Mouse (Mus musculus) frontal cortex, adult (tissue): ENCODE measurements around the gene Sfrp2.

Experiments used
- ATAC-seq: cut with Nextera tagmentation; 2 replicates; pipeline ENCODE4 v1.9.2; 2017; ENCODE audit warnings: mild to moderate bottlenecking, moderate library complexity, mixed read lengths; ENCODE audit not compliant: low TSS enrichment

The Sfrp2 gene

DNA sequence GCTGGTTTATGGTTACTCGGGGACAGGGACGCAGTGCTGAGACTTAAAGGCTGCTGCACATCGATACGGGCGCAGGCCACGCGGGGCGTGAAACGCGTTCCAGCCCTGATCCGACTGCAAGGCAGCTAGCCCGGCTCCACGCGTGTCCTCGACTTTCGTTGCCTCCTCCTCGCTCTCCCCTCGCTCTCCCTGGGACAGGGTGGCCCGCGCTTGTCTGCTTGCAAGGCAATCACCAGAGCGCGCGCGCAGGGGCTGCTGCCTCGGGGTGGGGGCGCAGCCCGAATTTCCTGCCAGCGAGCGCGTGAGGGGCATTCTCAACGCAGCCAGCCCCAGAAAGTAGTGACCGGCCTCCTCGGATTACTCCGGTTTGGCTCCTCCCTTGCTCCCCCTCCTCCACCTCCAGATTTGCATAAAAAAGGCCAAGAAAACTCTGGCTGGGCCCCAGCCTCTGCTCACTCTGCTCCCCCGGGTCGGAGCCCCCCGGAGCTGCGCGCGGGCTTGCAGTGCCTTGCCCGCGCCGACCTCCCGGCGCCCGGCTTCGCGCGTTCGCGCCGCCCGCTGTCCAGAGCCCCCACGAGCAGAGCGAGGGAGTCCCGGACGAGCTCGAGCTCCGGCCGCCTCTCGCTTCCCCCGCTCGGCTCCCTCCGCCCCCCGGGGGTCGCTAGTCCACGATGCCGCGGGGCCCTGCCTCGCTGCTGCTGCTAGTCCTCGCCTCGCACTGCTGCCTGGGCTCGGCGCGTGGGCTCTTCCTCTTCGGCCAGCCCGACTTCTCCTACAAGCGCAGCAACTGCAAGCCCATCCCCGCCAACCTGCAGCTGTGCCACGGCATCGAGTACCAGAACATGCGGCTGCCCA, at the start of gene Sfrp2:
TSS of gene Sfrp2 (plus strand) at position 451 of the 855 bp plus-strand sequence.
- peak; percentile 45 for ATAC-seq

- ATAC-seq: no peak
Measured at GRCm38 (mm10) chr3:83717643-83718231, 48.4 kb upstream of the Sfrp2 start.

GRCm38 (mm10) chr3:83718662-83719061, 47.5 kb upstream of the Sfrp2 start:
- no peak for ATAC-seq

GRCm38 (mm10) chr3:83728223-83728622, 37.9 kb upstream of the Sfrp2 start:
- no peak for ATAC-seq

GRCm38 (mm10) chr3:83728675-83729390, 37.3 kb upstream of the Sfrp2 start:
- no peak for ATAC-seq

- no peak for ATAC-seq
Measured at GRCm38 (mm10) chr3:83733985-83734384, 32.1 kb upstream of the Sfrp2 start.

DNA sequence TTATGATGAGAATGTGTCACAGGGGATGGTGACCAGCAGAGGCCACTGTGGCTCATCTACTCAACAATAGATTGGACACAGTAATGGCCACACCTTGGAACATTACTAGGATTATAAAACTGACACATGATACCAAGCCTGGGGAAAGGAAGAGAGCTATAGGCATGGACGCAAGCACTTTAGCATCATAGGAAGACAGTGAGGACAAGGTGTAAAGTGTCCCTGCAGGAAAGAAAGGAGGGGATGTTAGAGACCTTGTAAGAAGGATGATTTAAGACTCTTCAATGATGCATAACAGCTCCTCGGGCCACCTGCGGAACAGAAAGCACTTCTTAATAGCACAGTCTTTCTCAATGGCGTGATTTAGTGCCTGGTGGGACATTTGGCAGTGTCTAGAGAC, 29.1 kb upstream of the Sfrp2 start:
- ATAC-seq: no peak

DNA sequence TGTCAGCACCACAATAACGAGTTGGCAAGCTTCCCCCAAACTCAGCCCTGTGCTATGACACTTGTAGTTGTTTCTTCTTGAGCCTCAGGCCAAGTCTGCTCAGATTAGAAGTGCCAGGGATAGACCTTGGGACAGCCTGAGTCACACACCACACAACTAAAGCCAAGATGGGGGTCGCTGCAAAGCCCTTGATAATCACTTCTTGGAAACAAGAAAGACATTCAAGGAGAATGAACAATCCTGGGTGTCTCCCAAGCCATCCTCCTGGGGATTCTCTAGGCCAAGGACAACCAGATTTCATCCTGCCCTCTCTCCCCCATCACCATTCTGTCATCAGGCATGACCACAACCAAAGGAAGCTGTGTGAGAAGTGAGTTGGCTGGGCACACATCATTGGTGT, 25.9 kb upstream of the Sfrp2 start:
- no peak for ATAC-seq

DNA sequence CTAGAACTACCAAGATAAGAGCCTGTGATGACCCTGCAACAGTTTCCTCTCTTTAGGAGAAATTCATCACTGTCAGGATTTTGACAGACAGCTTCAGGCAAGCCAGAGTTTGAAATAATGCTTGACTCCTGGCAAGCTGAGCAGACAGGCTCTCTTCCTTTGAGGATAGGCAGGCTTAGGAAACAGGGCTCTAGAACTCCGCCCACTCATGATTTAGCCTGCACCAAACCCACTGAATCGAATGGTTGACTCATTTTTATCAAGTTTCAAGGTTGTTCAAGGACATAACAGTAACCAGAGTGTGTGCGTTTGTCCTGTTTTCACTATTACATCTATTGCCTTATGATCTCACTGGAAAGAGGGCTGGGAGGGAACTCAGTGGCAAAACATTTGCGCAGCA, 18.8 kb upstream of the Sfrp2 start:
- ATAC-seq: no peak

- no peak for ATAC-seq
Measured at GRCm38 (mm10) chr3:83747895-83748294, 18.2 kb upstream of the Sfrp2 start.

- ATAC-seq: peak; percentile 70
Measured at GRCm38 (mm10) chr3:83751625-83752024, 14.5 kb upstream of the Sfrp2 start.

- no peak for ATAC-seq
Measured at GRCm38 (mm10) chr3:83752196-83752595, 13.9 kb upstream of the Sfrp2 start.

DNA sequence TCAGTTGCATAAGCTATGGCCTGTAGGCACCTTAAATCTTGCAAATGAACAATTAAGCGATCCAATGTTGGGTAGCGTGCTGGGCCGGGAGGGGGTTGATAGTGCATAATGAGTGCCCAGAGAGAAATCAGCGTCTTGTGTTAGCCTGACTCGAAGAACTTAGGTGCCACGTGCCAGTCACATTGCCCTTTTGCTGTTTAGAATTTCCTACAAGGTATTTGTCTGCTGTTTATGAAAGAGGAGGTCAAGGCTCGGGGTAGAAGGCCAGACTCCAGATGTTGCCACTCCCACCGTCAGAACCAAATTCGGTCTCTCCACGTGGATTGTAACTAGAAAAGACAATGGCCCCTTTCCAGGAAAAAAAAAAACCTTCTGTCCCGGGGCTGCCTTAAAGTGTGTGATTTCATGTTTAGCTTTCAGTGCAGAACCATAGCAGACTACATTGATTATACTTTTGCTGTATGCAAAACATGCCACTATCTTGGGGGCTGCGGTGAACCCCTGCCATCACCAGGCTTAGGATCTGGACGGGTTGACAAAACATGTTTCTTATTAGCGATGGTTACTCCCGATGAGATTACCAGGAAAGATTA, 11.0 kb upstream of the Sfrp2 start:
- ATAC-seq: no peak

DNA sequence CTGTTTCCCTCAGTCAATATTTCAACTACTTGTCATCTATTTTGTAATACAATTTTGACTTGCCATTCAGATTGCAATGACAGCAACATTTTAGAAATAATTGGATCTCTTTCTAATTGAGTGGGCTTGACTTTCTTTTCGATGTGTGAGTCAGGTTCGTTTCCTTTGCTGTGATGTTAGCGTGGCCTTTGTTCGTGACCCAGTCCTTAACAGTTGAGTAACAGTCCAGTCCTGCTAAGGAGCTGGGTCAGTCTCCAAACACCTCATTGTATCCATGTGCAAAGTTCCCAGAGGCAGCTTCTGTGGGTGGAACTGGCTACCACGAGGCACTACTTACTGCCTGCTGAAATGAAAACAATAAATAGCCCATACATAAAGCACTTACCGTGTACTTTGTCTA, 10.5 kb upstream of the Sfrp2 start:
- ATAC-seq: no peak

- no peak for ATAC-seq
Measured at GRCm38 (mm10) chr3:83762361-83762760, 3.8 kb upstream of the Sfrp2 start.

DNA sequence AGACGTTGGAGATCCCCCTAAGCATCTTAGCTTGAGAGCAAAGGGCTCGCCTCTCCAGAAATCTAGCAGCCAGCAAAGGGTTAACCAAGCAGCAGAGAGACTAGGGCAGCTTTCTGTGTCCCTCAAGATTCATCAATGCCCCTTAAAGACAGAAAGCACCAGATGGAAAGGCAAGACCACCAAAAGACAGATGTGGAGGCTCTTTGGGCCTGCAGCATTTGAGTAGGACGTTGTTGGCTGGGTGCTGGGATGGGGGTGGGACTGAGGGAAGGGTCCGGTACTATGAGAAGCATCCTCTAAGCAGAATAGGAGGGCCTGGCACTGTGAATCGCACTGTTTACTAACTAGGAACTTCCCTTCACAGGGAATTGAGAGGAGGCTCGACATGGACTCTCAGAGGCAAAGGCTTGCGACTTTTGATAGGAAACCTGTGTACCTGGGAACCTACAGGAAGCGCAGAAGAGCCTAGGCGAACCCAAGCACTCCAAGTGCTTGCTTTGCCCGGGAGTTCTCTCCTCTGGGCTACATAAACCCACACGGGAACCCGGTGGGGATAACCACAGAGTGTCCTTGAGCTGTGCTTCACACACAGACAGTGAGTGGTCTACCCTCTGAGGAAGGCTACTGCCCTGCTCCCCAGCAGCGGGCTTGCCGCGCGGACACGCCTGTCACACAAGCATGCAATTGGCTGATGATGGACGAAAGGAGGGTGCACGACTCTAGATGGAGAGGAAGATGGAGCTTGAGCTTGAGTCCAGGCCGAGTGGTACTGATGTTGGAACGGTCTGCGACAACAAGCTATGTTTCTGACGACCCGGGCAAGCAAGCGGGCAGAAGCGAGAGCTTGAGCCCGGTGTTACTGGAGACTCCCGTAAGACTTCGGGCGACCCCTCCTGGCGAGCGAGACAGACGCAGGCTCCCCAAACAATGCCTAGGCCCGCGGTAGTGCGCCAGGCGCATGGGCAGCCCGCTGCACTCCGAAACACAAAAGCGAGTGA, 2.3 kb upstream of the Sfrp2 start:
- peak; percentile 90 for ATAC-seq

DNA sequence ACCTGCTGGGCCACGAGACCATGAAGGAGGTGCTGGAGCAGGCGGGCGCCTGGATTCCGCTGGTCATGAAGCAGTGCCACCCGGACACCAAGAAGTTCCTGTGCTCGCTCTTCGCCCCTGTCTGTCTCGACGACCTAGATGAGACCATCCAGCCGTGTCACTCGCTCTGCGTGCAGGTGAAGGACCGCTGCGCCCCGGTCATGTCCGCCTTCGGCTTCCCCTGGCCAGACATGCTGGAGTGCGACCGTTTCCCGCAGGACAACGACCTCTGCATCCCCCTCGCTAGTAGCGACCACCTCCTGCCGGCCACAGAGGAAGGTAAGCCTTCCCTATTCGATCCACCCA, 577 bp downstream of the Sfrp2 start:
- no peak for ATAC-seq

GRCm38 (mm10) chr3:83767121-83767520, 1.0 kb downstream of the Sfrp2 start:
- no peak for ATAC-seq

DNA sequence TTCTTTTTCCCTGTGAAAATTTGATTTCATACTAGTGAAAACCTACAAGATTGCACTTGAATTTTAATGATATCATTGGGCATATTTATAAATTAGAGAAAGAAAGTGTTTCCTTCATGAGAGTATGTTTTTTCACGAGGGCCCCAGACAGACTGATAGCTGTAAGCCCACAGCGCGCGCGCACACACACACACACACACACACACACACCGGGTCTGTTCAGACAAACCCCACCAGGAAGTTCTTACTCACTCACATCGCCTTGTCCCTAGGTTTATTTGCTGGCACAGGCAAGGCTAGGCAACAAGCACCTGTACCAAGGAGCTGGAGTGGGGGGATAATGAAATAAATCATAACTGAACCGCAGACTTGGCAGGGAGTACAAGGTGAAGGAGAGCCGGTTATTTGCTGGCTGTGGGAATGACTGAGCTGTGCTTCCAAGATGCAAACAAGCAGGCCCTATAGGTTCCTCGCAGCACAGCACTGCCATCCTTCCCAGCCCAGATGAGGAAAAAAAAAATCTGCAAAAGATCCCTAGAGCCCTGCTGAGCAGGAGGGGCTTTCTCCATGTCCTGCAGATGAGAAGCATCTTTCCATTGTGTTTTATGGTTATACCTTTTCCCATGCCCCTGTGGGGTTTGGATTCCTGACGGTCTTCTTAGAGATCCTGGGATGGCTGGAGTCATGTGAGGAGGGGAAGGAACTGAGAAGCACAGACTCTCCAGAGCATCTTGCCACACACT, 2.3 kb downstream of the Sfrp2 start:
- ATAC-seq: no peak

DNA sequence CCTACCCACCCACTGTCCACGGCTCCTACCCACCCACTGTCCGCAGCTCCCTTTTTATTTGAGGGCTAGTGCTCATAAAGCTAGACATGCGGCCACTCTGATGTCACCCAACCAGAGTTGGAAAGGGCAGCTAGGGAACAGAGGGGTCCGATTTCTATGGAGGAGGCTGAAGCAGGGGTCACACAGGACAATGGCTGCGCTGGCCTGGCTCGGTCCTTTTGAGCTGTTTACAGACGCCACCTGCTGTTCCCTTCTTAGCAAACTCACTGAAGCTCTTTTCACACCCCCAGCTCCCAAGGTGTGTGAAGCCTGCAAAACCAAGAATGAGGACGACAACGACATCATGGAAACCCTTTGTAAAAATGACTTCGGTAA, 2.9 kb downstream of the Sfrp2 start:
- no peak for ATAC-seq
